ENCODE assay signal across 8 mouse cellular contexts in the genomic region with DNA sequence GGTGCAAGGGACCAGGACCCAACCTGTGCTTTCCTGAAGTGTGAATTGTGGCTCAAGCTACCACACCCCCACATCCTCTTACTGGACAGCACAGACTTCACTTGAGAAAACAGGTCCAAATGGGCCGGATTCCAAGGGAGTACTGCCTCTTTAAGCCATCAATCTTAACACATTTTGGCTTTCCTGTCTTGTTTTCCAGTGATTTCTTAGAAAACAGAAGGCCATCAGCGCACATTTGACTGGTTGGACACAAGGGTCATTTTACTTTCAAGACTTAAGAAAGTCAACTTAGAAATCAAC.
A peak's percentile ranks its signal among the peaks of the same experiment; 100 is the strongest.
DNase-seq lines count a peak whose midpoint lies in the region; ATAC-seq lines count a peak whose summit lies in the region.

No protein-coding gene starts in this region.

- peak overlapping the region; percentile 55 for H3K9ac ChIP-seq in intestine, embryonic 16.5 days (ENCODE audit: low read depth, low read length)

- H3K27me3 ChIP-seq in intestine, embryonic 16.5 days (replicated peaks; ENCODE audit: control insufficient read depth, insufficient read depth, low read length), result no peaks in the 10 kb centered on the region

- no peak for ATAC-seq in intestine, embryonic 16.5 days
- ATAC-seq in megakaryocyte, adult 5-6 weeks (ENCODE audit: poor library complexity, severe bottlenecking), result 0 out of 2 replicates have a peak, but pooled peaks have one; percentile 0

- H3K36me3 ChIP-seq in intestine, embryonic 16.5 days (ENCODE audit: control insufficient read depth, insufficient read depth, low read length), result no peaks in the 10 kb centered on the region

- peak overlapping the region; percentile 48 for H3K4me2 ChIP-seq in intestine, embryonic 16.5 days (ENCODE audit: low read depth, low read length)

- peak; percentile 25 for DNase-seq in adrenal gland, postnatal 14 days
- no peak for DNase-seq in adrenal gland, postnatal 25 days
- DNase-seq in kidney, postnatal 14 days, result peak; percentile 37
- DNase-seq in kidney, adult 8-10 months, result no peak
- DNase-seq in left cerebral cortex, postnatal 14 days (ENCODE audit: low spot score in 2 of 2), result no peak
- DNase-seq in cerebellum, adult 9-11 months, result no peak

- intact Hi-C loops in left cerebral cortex, postnatal 14 days (cut with DNase I), result loop anchor here (10.0 kb wide), 2 partner anchors 239 to 739 kb away; no protein-coding TSS in a partner anchor

- peaks cover 33% of the 10 kb centered on the region for H3K4me1 ChIP-seq in intestine, embryonic 16.5 days (ENCODE audit: control insufficient read depth, insufficient read depth, low read length)

- no peaks in the 10 kb centered on the region for H3K9me3 ChIP-seq in intestine, embryonic 16.5 days (ENCODE audit: control insufficient read depth, low read length)

- H3K4me3 ChIP-seq in intestine, embryonic 16.5 days (ENCODE audit: low read length), result peak overlapping the region; percentile 16

- H3K27ac ChIP-seq in intestine, embryonic 16.5 days (ENCODE audit: low read length), result peak overlapping the region; percentile 62

- WGBS in intestine, embryonic 16.5 days, result 51% methylated on average over 2 of the region's 2 CpGs

Comparison
In these comparisons a context has a peak if more than half of its experiments do, and no peak if none do; other contexts are left out.
1. DNase-seq: peak in adrenal gland, postnatal 14 days (single experiment) and kidney, postnatal 14 days (single experiment); none in adrenal gland, postnatal 25 days (single experiment), kidney, adult 8-10 months (0 of 2), left cerebral cortex, postnatal 14 days (0 of 2) and cerebellum, adult 9-11 months (single experiment).